Mouse (Mus musculus) heart, postnatal 0 days (tissue): ENCODE measurements around the gene Letm1.

Experiments
- CTCF ChIP-seq: IDR thresholded peaks from 2 replicates; pipeline ENCODE4 v1.5.1; 2016; ENCODE audit warnings: antibody characterized with exemption, control low read depth, low read depth
- EP300 ChIP-seq: IDR thresholded peaks from 2 replicates; pipeline ENCODE4 v1.6.1; 2016; ENCODE audit warnings: antibody characterized with exemption, low read depth

DNA sequence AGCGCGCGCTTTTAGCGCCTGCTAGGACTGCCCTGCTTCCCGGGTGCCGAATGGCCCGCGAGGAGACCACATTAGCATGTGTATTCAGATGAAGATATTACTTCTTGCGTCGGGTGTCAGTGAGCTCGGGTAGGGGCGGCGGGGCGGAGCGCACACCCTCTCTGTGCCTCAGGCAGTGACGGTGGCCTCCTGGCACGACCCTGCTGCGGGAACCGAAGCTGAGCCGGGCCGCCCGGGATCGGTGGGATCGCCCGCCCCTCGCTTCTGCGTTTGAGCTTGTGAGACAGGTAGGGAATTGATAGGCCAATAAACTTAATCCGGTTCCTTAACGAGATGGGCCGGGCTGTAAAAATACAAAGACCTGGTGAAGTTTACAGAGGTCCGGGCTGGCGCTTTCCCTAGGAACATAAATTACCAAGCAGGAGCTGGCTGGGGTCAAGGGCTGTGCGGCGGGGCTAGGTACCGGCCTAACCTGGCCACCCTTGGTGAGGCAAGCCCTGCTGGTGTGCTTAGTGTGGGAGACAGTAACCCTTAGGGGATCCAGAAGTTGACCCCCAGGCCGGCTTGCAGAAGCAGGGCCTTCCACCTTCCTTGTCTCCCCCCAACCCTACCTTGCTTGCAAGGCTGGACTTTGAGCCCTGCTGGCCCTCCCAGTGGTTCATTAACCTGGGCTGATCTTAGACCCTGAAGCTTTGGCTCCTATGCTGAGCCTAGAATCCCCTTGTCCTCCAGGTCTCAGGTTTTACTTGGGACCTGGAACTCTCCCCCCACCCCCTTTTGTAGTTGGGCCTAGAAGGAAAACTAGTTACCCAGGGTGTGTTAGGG is 58.8 kb downstream of the Letm1 start:
- TF ChIP-seq CTCF (no peak), EP300 (no peak)
